Mouse (Mus musculus): ENCODE results near the gene Slc2a8.

Slc2a8 gene

DNA sequence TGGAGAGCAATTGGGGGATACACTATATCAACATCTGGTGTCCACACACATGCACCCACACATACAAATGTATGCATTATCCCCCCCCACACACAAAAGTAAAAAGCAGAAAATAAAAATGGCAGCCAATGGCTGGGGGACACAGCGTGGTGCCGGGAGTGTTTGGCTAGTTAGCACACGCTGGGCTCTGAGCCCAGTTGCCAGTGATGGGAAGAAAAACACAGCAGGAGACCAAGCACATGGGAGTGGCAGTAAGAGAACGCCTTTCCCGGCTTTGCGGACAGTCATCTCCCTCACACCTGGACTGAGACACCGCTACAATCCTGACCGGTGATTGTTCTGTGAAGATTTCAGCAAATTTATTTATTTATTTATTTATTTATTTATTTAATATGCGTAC is 10.6 kb downstream of the Slc2a8 start:
- no peak for DNase-seq (ENCODE audit: low spot score)

DNA sequence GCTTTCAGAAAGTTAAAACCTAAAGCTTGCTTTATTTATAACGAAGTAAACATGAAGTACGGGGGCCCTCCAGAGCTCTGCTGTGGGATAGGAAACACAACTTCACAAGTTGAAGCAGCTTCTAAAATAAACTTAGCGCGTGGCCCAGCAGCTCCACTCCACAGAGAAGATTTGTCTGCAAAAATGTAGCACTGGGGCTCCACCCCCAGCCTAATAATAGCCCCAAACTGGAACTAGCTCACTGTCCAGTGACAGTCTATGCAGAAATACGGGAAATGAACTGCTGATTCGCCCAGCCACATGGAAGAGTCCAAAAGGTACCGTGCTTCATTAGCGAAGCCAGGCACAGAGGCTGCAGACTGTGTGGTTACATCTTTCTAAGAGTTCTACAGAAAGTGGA is 12.6 kb downstream of the Slc2a8 start:
- no peak for DNase-seq (ENCODE audit: low spot score)

DNA sequence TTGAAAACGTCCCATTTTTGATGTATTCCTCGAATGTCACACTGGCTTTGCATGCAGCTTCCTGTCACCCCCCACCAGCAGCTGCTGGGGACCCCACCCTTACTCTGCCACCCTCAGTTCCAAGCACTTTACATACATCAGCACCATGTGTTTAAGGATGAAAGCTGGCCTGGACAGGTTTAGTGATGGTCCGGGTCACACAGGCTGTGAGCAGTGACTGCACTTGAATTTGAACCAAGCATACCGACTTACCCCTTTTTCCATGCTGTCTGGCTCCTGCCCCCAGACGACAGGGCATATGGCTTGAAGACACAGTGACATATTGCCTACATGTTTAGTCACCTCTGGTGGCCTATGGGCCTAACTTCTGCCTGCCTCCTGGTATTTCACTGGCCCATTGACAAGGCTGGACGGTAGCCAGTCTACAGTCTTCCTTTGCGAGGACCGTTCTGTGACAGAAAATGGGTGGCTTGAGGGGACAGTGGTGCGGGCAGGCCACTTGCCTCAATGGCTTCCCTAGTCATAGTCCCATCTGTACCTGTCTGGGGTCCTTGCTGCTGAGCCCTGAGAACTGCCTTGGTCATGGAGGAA is 13.8 kb downstream of the Slc2a8 start:
- DNase-seq (ENCODE audit: low spot score) = no peak

DNA sequence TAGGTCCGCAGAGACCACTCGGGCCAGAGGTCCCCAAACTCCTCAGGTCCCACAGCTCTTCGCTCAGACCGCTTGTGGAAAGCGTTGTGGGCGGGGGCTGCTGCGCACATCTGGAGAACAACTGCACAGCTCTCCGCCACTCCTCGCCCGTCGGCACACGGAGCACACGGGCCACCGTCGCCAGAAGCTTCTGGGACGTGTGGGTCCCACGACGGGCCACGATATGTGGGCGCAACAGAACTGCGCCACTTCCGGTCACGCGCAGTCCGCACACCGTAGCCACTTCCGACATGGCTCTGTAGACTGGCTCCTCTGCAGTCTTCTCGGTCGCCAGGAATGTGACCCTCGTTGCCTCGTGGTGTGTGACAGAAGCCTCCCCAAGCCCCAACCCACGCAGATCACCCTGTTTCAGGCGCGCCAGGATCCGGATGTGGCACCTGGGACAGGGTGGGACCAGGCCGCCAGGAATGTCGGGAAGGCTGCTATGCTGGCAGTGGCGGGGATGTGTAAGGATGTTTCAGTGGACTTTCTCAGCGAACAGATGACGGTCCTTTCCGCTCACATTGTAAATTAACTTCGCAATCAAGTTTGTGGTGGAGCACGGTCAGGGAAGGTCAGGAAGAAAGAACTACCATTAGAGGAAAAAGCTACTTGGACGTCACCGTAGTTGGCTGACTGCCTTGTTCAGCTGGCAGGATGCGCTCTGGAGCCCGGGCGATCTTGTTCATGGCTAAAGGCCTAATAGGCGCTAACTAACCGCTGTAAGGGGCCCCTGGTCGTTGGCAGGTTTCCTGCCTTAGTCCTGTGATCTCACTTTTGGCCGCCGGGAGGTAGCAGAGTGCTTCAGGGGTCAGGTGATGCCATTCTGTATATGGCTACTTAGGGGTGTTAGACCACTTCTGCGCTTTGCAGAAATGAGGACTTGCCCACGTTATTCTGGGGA is 14.9 kb downstream of the Slc2a8 start:
- DNase-seq (ENCODE audit: low spot score) = no peak

DNA sequence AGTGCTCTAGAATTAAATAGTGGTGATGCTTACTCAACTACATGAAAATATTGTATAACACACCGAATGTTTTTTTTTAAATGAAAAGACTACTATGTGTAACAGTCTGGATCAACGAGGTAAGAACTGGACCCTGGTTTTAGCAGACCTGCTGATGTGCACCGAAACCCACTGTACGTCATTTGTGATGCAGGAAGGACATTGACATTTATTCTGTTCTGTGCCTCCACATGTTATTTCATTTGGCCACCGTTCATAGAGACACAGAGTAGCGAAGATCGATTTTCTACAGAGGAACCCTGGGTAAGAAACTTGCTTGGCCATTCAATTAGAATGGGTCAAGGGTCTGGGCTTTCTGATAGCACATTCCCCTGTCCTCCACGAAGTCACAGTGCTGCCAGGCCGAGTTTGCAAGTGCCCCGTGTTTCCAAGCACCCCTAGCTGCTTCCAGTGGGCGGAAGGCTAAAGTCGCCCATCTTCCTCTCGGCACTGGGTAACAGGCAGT is 15.6 kb downstream of the Slc2a8 start:
- no peak for DNase-seq (ENCODE audit: low spot score)

DNA sequence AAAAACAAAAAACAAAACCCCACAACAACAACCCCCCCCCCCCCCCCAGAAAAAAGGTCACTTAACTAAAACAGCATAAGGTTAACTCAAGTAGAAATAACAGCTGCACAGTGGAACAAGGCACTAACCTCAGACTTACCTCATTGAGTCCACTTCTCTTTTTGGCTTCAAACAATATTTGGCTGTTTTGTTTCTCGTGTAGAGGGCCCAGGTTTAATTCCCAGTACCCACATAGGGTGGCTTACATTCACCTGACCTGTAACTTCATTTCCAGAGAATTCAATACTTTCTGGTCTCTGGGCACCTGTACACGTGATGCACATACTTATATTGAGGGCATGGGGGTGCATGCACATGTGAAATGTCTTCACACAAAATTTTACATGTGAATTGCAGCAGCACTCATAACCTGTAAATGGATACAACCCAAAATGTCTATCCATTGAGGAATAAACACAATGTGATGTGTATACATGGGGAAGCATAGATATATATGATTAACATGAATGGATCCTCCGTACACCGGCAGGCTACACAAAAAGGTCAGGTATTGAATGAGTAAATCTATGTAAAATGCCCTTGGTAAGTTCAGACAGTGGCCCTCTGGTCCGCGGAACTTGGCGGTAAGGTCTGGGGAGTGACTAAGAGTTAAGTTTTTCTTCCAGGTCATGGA is 16.2 kb downstream of the Slc2a8 start:
- DNase-seq (ENCODE audit: low spot score) = no peak

DNA sequence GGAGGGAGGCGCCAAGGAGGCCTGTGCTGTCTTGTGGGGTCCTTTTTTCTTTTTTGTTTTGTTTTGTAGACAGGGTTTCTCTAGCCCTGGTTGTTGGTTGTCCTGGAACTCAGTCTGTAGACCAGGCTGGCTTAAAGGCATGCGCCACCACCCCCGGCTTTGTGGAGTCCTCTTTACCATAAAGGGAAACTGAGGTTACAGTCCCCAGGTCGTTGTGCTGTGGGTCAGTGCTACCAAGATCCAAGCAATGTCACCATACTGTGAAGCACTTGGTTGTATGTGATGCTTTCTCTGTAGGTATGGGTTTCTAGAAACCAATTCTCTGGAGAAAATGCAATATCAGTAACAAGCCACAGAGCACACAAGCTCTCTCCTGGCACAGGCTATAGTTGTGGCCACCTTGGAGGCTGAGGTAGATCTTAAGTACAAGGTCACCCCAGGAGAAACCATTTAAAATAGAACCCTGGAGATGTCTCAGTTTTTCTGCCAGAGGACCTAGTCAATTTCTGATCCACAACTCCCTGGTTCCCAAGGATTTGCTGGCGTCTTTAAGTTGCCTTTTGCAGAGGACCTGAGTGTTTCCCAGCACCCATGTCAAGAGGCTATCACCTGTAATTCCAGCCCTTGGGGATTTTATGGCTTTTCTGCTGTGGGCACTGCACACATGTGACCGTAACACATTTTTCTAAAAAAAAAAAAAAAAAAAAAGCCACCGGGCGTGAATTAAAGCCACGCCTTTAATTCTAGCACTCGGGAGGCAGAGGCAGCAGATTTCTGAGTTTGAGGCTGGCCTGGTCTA is 17.0 kb downstream of the Slc2a8 start:
- no peak for DNase-seq (ENCODE audit: low spot score)

DNA sequence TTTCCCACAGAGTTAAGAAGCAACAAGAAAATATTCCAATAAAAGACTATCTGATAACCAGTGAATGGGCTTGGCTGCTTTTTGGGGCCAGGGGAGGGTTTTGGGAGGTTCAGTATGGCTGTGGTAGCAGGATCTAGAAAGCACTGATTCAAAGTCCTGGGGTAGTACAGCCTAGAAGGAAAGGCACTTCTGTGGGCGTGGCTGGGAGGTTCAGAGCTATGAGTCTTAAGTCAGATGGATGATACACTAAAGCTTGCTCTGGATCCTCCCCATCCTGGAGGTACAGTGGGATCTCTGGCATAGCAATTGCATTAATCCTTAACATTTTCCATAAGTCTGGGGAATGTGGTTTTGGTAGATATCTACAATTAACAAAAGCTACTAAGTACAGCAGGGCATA is 17.9 kb downstream of the Slc2a8 start:
- no peak for DNase-seq (ENCODE audit: low spot score)

DNA sequence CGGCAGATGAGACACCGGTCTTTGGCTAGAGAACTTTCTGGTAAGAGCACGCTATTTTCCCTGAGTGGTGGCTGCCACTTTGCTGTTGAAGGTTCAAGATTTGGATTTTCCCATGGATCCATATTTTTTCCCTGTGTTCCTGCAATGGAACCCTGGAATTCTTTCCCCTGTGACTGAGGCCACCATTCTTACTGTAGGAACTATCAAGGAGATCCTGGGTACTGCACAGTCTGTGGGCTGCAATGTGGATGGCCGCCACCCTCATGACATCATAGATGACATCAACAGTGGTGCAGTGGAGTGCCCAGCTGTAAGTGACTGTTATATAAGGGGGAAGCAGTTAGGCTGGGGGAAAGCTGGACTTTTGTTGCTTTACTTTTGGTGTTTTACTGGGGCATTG is 18.3 kb downstream of the Slc2a8 start:
- no peak for DNase-seq (ENCODE audit: low spot score)

DNA sequence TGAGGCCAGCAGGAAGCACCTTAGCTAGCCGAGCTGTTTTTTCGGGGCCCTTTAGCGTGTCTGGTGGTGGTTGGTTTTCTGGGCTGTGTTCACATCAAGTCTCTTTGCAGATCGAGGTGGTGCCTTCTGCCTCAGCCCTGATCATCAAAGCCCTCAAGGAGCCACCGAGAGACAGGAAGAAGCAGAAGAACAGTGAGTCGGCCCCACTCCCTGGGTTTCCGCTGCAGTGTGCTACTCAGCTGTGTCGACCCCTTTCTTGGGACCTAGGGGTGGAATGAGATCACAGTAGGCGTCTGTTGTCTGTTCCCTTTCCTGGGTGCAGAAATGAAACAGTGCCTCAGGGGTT is 19.0 kb downstream of the Slc2a8 start:
- DNase-seq (ENCODE audit: low spot score) = no peak

DNA sequence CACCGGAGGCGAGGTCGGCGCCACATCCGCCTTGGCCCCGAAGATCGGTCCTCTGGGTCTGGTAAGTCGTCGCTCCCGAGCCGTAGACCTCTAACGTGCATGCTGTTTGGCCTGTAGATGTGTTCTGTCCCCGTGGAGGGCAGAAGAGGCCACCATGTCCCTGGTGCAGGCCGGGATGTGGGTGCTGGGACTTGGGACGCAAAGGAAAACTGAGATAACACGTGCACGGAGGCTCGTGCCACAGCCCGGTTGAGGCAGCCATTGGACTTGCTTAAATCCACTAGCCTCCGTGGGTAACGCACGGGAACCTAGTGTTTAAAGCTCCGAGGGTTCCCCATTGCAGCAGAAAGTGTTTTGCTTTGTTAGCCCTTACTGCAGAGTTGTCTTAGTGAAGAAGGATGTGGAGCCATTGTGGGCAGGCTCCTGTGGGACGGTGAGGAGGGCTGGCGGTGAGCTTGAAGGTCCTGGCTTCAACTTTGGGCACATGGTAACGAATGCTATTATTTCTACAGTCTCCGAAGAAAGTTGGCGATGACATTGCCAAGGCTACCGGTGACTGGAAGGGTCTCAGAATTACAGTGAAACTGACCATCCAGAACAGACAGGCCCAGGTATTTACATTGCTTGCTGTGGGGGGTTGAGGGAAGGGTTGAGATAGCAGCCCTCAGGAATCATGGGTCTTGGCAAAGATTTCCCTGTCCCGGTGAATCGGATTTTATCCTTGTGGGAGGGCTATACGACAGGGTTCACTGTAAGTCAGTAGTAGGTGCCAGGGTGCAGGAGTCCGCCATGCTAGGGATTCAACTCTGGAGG is 19.6 kb downstream of the Slc2a8 start:
- DNase-seq (ENCODE audit: low spot score) = no peak

DNA sequence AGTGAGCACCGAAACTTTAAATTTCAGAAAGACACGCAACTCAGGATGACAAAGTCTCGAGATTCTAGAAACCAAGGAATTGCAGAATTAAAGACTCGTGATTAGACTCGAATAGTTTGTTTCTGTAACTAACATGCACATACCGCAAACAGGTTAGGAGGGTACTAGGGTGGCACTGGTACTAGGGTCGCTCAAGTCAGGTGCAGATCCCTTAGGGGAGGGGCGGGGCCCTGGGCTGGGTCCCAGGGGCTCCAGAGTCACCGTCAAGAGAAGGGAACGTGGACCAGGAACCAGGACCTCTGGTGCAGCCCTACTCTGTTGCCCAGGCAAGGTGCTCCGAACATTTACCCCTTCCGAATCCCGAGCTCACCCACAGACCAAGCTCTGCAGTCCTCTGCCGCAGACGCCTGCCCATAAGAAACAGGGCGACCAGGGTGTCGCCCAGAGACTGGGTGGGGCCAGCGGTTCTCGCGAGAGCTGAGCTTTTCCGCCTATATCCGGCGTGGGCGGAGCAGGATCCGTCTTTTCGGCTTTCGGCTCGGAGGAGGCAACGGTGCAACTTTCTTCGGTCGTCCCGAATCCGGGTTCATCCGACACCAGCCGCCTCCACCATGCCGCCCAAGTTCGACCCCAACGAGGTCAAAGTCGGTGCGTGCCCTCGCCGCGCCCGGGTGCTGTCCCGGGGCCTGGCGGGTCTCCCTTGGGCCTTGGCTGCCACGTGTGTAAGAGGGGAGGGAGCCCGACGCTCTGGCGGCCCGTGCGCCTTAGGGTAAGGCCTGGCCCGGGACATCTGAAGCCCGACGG is 20.5 kb downstream of the Slc2a8 start, which contains the start of the genes Rpl12 and Lrsam1:
Gene Rpl12 (plus strand): TSS at position 368 of the 804 bp plus-strand sequence.
Gene Lrsam1 (minus strand): TSS at position 423 of the 804 bp plus-strand sequence.
- peak; percentile 88 for DNase-seq (ENCODE audit: low spot score)

DNA sequence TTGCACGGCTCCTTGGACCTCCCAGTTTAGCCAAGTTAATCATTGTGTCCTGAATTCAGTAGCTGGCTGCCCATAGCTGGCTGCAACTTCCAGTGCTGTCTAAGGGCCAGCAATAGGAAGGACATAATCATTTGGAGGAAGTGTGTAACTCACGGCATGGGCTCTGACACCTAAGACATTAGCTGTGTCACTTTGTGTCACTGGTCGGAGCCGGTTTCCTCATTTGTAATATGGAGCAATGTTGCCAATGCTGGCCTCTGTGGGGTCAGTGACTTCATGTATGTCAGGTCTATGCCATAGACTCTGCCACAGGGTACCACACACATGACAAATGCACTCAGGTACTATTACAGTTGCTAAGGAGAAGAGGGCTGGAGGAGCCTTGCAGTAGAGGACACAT is 21.6 kb downstream of the Slc2a8 start:
- DNase-seq (ENCODE audit: low spot score) = no peak

DNA sequence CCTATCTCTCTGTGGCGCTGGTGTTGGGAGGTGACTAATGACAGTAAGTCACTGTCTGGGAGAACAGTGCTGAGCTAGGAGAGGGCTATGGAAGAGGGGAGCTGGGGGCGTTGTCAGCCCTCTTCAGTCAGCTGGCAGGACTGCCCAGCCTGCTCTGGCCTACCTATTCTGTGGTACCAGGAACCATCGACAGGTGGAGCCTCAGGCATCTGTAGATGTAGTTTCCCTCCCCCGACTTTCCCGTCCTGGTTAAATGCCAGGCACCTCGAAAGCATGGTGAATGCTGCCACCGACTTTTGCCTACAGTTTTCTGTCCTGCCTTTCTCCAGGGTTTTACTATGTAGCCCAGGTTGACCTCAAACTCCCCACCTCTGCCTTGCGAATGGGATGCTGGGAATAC is 24.5 kb downstream of the Slc2a8 start:
- DNase-seq (ENCODE audit: low spot score) = no peak

DNA sequence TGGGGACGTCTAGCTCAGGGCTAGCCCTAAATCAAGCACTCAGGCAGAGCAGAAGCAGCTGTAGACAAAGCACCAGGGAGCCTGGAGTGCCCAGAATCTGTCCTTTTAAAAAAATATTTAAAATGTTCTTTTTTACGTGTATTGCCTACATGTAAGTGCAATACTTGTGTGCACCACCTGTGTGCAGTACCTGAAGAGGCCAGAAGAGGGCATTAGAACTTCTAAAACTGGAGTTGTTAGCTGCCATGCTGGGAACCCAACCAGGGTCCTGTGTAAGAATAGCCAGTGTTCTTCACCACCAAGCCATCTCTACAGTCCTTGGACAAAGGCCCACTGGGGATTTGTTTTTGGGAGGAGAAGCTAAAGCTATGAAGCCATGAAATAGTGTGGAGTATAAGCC is 27.3 kb downstream of the Slc2a8 start:
- no peak for DNase-seq (ENCODE audit: low spot score)

DNA sequence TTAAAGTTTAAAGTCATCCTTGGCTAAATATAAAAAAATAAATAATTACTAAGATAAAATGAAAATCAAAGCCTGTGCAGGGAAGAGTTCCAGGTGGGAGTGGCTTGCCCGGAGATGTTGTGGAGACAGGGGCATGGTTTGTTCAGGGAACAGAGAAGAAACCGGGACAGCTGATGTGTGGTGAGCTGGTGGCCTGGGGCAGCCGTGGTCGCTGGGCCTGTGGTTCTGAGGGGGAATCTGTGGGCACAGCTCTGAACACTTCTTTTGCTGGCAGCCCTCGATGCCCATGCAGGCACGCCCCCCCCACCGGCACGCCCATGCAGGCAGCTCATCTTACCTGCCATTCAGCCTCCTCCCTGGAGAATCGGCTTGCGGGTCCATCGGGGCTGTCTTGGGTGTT is 34.4 kb downstream of the Slc2a8 start:
- DNase-seq (ENCODE audit: low spot score) = no peak

DNA sequence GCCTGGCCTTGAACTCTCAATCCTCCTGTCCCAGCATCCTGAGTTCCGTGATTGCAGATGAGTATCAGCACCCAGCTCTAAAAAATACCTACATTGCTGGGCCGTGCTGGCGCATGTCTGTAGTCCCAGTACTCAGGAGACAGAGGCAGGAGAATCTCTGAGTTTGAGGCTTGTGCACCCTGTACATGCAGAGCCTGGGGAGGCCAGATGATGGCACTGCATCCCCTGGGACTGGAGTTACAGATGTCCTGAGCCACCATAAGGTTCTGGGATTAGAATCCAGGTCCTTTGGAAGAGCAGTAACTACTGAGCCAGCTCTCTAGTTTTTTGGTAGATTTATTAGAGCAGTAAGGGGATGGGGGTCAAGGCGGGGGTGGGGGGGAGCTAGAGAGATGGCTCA is 41.4 kb downstream of the Slc2a8 start:
- no peak for DNase-seq (ENCODE audit: low spot score)

DNA sequence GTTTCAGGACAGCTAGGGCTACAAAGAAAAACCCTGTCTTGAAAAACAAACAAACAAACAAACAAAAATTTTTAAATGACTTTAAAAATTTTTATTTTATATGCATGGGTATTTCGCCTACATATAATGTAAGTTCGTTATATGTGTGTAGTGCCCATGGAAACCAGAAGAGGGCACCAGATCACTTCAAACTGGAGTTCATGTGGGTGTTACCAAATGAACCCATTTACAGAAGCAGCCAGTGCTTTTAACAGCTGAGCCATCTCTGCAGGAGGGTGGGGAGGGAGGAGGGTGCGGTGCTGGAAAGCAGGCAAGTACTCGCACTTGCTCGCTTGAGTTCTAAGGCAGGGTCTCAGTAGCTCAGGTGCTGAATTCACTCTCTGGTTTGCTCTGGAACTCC is 42.5 kb downstream of the Slc2a8 start:
- peak; percentile 42 for DNase-seq (ENCODE audit: low spot score)

DNA sequence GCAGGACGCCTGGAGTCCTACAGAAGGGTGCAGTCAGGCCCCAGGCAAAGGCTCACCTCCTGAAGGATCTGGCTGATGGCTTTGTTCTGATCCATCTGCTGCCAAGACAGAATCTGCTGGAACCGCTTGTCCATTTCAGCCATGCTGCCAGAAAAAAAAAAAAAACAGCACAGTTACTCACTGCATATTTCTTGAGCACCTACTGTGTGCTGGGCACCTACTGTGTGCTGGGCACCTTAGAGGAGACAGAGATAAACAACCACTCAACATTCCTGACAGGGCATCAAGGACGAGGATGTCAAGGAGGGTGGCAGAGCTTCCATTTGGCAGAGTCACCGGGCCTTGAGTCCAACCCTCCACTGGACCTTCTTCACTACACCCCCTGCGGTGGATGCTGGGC is 43.1 kb downstream of the Slc2a8 start:
- DNase-seq (ENCODE audit: low spot score) = no peak

DNA sequence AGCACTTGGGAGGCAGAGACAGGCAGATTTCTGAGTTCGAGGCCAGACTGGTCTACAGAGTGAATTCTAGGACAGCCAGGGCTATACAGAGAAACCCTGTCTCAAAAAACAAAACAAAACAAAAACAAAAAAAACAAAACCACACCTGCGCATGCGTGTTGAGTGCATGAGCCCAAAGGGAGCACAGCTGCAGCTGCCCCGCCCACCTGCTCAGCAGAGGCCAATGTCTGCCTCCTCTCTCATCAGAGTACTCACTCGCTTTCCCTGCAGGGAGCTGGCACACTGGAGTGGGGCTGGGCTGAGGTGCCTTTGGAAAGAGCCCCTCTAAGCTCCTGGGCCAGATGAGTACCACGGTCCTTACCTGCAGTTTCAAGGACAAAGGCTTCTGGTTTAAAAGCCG is 50.2 kb downstream of the Slc2a8 start:
- DNase-seq (ENCODE audit: low spot score) = no peak

Measured in layer of hippocampus, adult 9-10 months (tissue).